Mouse (Mus musculus) midbrain, embryonic 16.5 days (tissue): ENCODE measurements at regions not wholly inside any gene's neighbourhood (a gene's known extent, or its start where the extent isn't known, plus 50 kb on each side); places are given as distances from the start of the nearest gene placed in this dataset.

ENCODE experiments used
- ATAC-seq: fragments of 200-750 bp; cut with Nextera tagmentation; 2 replicates; pipeline ENCODE4 v1.8.0; 2017; ENCODE audit warnings: moderate TSS enrichment
- H3K27ac ChIP-seq: fragments of 300-500 bp; sonication (generic); 2 replicates; pipeline ENCODE4 v1.5.1; 2014; ENCODE audit warnings: mild to moderate bottlenecking, low read length, mixed read lengths
- H3K27me3 ChIP-seq: fragments of 300-500 bp; sonication (generic); 2 replicates; pipeline ENCODE4 v1.6.1; 2014; ENCODE audit warnings: low read depth, low read length, mixed read lengths; ENCODE audit not compliant: control insufficient read depth, insufficient read depth
- H3K36me3 ChIP-seq: fragments of 300-500 bp; sonication (generic); 2 replicates; pipeline ENCODE4 v1.6.1; 2014; ENCODE audit warnings: mild to moderate bottlenecking, low read length, moderate library complexity, mixed read lengths; ENCODE audit not compliant: control insufficient read depth, insufficient read depth
- H3K4me1 ChIP-seq: fragments of 300-500 bp; sonication (generic); 2 replicates; pipeline ENCODE4 v1.6.1; 2014; ENCODE audit warnings: mild to moderate bottlenecking, low read length, mixed read lengths; ENCODE audit not compliant: control insufficient read depth, insufficient read depth
- H3K4me2 ChIP-seq: fragments of 300-500 bp; sonication (generic); 2 replicates; pipeline ENCODE4 v1.6.1; 2014; ENCODE audit warnings: mild to moderate bottlenecking, low read length, mixed read lengths
- H3K4me3 ChIP-seq: fragments of 300-500 bp; sonication (generic); 2 replicates; pipeline ENCODE4 v1.5.1; 2014; ENCODE audit warnings: low read depth, mild to moderate bottlenecking, low read length, moderate library complexity, mixed read lengths
- H3K9ac ChIP-seq: fragments of 300-500 bp; sonication (generic); 2 replicates; pipeline ENCODE4 v1.6.1; 2014; ENCODE audit warnings: low read depth, low read length, mixed read lengths
- H3K9me3 ChIP-seq: fragments of 300-500 bp; sonication (generic); replicated peaks from 2 replicates; pipeline ENCODE4 v1.6.1; 2014; ENCODE audit warnings: mild to moderate bottlenecking, low read length, mixed read lengths; ENCODE audit not compliant: control insufficient read depth, poor library complexity, severe bottlenecking
- WGBS: fragments of 180-500 bp; shearing (Covaris S2); extraction: QIAGEN DNeasy Blood & Tissue Kit; methylation state at CpG from one replicate; pipeline ENCODE4 v1.1.7; 2014; 5-methylcytosine and 5-hydroxymethylcytosine counted together

GRCm38 (mm10) chr19:14663350-14663749 is 65.5 kb upstream of the Tle4 start:
- ATAC-seq, result no peak
- no peaks in the 10 kb centered on the region for H3K9me3 ChIP-seq
- H3K4me2 ChIP-seq, result no peak overlapping the region
- H3K27ac ChIP-seq, result no peak overlapping the region
- H3K9ac ChIP-seq, result no peak overlapping the region
- no peaks in the 10 kb centered on the region for H3K36me3 ChIP-seq
- no peaks in the 10 kb centered on the region for H3K4me1 ChIP-seq
- 55% methylated on average over 4 of the region's 4 CpGs for WGBS
- no peaks in the 10 kb centered on the region for H3K27me3 ChIP-seq
- H3K4me3 ChIP-seq, result no peak overlapping the region

GRCm38 (mm10) chr19:14659725-14660124 is 61.9 kb upstream of the Tle4 start:
- no peak for ATAC-seq
- no peaks in the 10 kb centered on the region for H3K36me3 ChIP-seq
- 29% methylated on average over 4 of the region's 4 CpGs for WGBS
- H3K4me1 ChIP-seq, result no peaks in the 10 kb centered on the region
- no peak overlapping the region for H3K9ac ChIP-seq
- H3K4me3 ChIP-seq, result no peak overlapping the region
- no peak overlapping the region for H3K27ac ChIP-seq
- H3K4me2 ChIP-seq, result no peak overlapping the region
- no peaks in the 10 kb centered on the region for H3K9me3 ChIP-seq
- no peaks in the 10 kb centered on the region for H3K27me3 ChIP-seq

- 92% methylated on average over 2 of the region's 2 CpGs for WGBS
- H3K27me3 ChIP-seq, result no peaks in the 10 kb centered on the region
- ATAC-seq, result no peak
- H3K4me1 ChIP-seq, result no peaks in the 10 kb centered on the region
- no peak overlapping the region for H3K4me3 ChIP-seq
- no peak overlapping the region for H3K27ac ChIP-seq
- no peaks in the 10 kb centered on the region for H3K9me3 ChIP-seq
- no peak overlapping the region for H3K4me2 ChIP-seq
- H3K9ac ChIP-seq, result no peak overlapping the region
- no peaks in the 10 kb centered on the region for H3K36me3 ChIP-seq
Observed at GRCm38 (mm10) chr19:14658479-14658878, 60.6 kb upstream of the Tle4 start.

- Histone ChIP-seq H3K4me1 (no peaks in the 10 kb centered on the region), H3K9ac (no peak overlapping the region), H3K4me2 (no peak overlapping the region), H3K4me3 (no peak overlapping the region), H3K27me3 (no peaks in the 10 kb centered on the region), H3K9me3 (no peaks in the 10 kb centered on the region), H3K36me3 (no peaks in the 10 kb centered on the region), H3K27ac (no peak overlapping the region)
- ATAC-seq, result no peak
- WGBS, result 31% methylated on average over 2 of the region's 2 CpGs
Observed at GRCm38 (mm10) chr19:14656022-14656388, 58.2 kb upstream of the Tle4 start.

DNA sequence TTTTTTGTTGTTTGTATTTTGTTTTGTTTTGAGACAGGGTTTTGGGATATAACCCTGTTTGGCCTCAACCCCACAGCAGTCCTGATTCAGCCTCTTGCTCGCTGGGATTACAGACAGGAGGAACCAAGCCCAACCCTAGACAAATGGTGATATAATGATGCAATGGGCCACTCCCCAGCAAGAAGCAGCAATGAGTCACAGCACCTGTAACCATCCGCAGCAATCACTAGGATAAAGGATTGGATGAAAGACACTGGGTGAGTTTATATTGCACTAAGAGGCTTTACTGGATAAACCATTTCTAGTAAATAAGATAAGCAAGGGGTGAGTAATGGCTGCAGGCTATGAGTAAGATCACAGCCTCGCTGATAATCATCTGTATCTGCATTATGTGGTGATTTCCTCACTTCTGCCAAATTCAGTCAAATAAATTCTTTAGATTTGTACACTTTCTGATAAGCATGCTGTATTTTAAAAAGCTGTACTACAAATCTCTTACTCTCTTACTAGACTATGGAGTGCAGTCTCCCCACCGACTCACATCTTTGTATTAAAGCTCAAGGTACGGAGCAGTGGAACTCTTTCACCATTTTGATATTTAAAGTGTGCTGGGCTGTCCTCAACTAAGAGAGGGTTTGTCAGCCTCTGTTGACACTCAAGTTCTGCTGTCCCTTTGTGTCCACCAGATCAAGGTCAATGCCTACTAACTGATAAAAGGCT is 57.6 kb upstream of the Tle4 start:
- no peak overlapping the region for H3K27ac ChIP-seq
- H3K9ac ChIP-seq, result no peak overlapping the region
- H3K27me3 ChIP-seq, result no peaks in the 10 kb centered on the region
- ATAC-seq, result no peak
- no peaks in the 10 kb centered on the region for H3K36me3 ChIP-seq
- no peaks in the 10 kb centered on the region for H3K4me1 ChIP-seq
- no peak overlapping the region for H3K4me2 ChIP-seq
- WGBS, result 80% methylated on average over 5 of the region's 5 CpGs
- H3K4me3 ChIP-seq, result no peak overlapping the region
- H3K9me3 ChIP-seq, result no peaks in the 10 kb centered on the region
